Mouse (Mus musculus): ENCODE results near the gene Cyfip1.
"Not testable (repeated sequence)": the region's sequence is repeated elsewhere in the genome, so short reads cannot be mapped to it uniquely, and the experiment has no call there.

The Cyfip1 gene

GRCm38 (mm10) chr7:55865044-55865443 lies 23.5 kb downstream of the Cyfip1 start:
- no peak for DNase-seq (ENCODE audit: low spot score)

- no peak for DNase-seq (ENCODE audit: low spot score)
Measured at GRCm38 (mm10) chr7:55865750-55866416, 24.3 kb downstream of the Cyfip1 start.

GRCm38 (mm10) chr7:55868247-55868646 lies 26.7 kb downstream of the Cyfip1 start:
- no peak for DNase-seq (ENCODE audit: low spot score)

- DNase-seq (ENCODE audit: low spot score): no peak
Measured at GRCm38 (mm10) chr7:55869220-55869619, 27.7 kb downstream of the Cyfip1 start.

GRCm38 (mm10) chr7:55870340-55871020 lies 28.9 kb downstream of the Cyfip1 start:
- peak; percentile 28 for DNase-seq (ENCODE audit: low spot score)

GRCm38 (mm10) chr7:55871476-55871875 lies 29.9 kb downstream of the Cyfip1 start:
- no peak for DNase-seq (ENCODE audit: low spot score)

GRCm38 (mm10) chr7:55874703-55875102 lies 33.2 kb downstream of the Cyfip1 start:
- DNase-seq (ENCODE audit: low spot score): no peak

- peak; percentile 57 for DNase-seq (ENCODE audit: low spot score)
Measured at GRCm38 (mm10) chr7:55877721-55878120, 36.2 kb downstream of the Cyfip1 start.

GRCm38 (mm10) chr7:55880882-55881281 lies 39.3 kb downstream of the Cyfip1 start:
- no peak for DNase-seq (ENCODE audit: low spot score)

GRCm38 (mm10) chr7:55888603-55889002 lies 47.1 kb downstream of the Cyfip1 start:
- DNase-seq (ENCODE audit: low spot score): no peak

GRCm38 (mm10) chr7:55889996-55890395 lies 48.5 kb downstream of the Cyfip1 start:
- no peak for DNase-seq (ENCODE audit: low spot score)

- DNase-seq (ENCODE audit: low spot score): no peak
Measured at GRCm38 (mm10) chr7:55890731-55891130, 49.2 kb downstream of the Cyfip1 start.

- DNase-seq (ENCODE audit: low spot score): no peak
Measured at GRCm38 (mm10) chr7:55891797-55892196, 50.3 kb downstream of the Cyfip1 start.

GRCm38 (mm10) chr7:55903766-55904165 lies 62.2 kb downstream of the Cyfip1 start:
- DNase-seq (ENCODE audit: low spot score): no peak

GRCm38 (mm10) chr7:55905449-55905848 lies 63.9 kb downstream of the Cyfip1 start:
- no peak for DNase-seq (ENCODE audit: low spot score)

GRCm38 (mm10) chr7:55909519-55909918 lies 68.0 kb downstream of the Cyfip1 start:
- DNase-seq (ENCODE audit: low spot score): no peak

- no peak for DNase-seq (ENCODE audit: low spot score)
Measured at GRCm38 (mm10) chr7:55910356-55910755, 68.8 kb downstream of the Cyfip1 start.

- no peak for DNase-seq (ENCODE audit: low spot score)
Measured at GRCm38 (mm10) chr7:55911371-55911770, 69.8 kb downstream of the Cyfip1 start.

- no peak for DNase-seq (ENCODE audit: low spot score)
Measured at GRCm38 (mm10) chr7:55912118-55912517, 70.6 kb downstream of the Cyfip1 start.

GRCm38 (mm10) chr7:55918365-55918764 lies 76.8 kb downstream of the Cyfip1 start:
- not testable (repeated sequence) for DNase-seq (ENCODE audit: low spot score)

- no peak for DNase-seq (ENCODE audit: low spot score)
Measured at GRCm38 (mm10) chr7:55927262-55927661, 85.7 kb downstream of the Cyfip1 start.

GRCm38 (mm10) chr7:55928649-55929048 lies 87.1 kb downstream of the Cyfip1 start:
- DNase-seq (ENCODE audit: low spot score): no peak

GRCm38 (mm10) chr7:55935025-55935424 lies 93.5 kb downstream of the Cyfip1 start:
- no peak for DNase-seq (ENCODE audit: low spot score)

GRCm38 (mm10) chr7:55938341-55938740 lies 96.8 kb downstream of the Cyfip1 start:
- DNase-seq (ENCODE audit: low spot score): no peak
